Mouse (Mus musculus) neural tube, embryonic 12.5 days (tissue): Measurements from ENCODE around the gene Zfp800. TPM values are rescaled to one million over a fixed set of nuclear protein-coding genes. Genes with fewer than 3 reads are reported as not detected.

Experiments used
- ATAC-seq: fragments of 200-750 bp; cut with Nextera tagmentation; 2 replicates; pipeline ENCODE4 v1.8.0; 2017; ENCODE audit warnings: low read depth, mild to moderate bottlenecking, moderate TSS enrichment, moderate library complexity; ENCODE audit not compliant: low FRiP score
- H3K27ac ChIP-seq: fragments of 300-500 bp; sonication (generic); 2 replicates; pipeline ENCODE4 v1.5.1; 2016
- H3K27me3 ChIP-seq: fragments of 300-500 bp; sonication (generic); replicated peaks from 2 replicates; pipeline ENCODE4 v1.6.1; 2016; ENCODE audit warnings: mild to moderate bottlenecking
- H3K36me3 ChIP-seq: fragments of 300-500 bp; sonication (generic); 2 replicates; pipeline ENCODE4 v1.6.1; 2016; ENCODE audit warnings: mild to moderate bottlenecking
- H3K4me1 ChIP-seq: fragments of 300-500 bp; sonication (generic); 2 replicates; pipeline ENCODE4 v1.6.1; 2016
- H3K4me2 ChIP-seq: fragments of 300-500 bp; sonication (generic); replicated peaks from 2 replicates; pipeline ENCODE4 v1.6.1; 2016; ENCODE audit warnings: mild to moderate bottlenecking
- H3K4me3 ChIP-seq: fragments of 300-500 bp; sonication (generic); 2 replicates; pipeline ENCODE4 v1.5.1; 2016
- H3K9ac ChIP-seq: fragments of 300-500 bp; sonication (generic); 2 replicates; pipeline ENCODE4 v1.6.1; 2016; ENCODE audit warnings: mild to moderate bottlenecking
- H3K9me3 ChIP-seq: fragments of 300-500 bp; sonication (generic); 2 replicates; pipeline ENCODE4 v1.6.1; 2016; ENCODE audit warnings: mild to moderate bottlenecking
- WGBS: fragments of 180-500 bp; shearing (Covaris S2); methylation state at CpG from one replicate; pipeline ENCODE4 v1.1.7; 2016; 5-methylcytosine and 5-hydroxymethylcytosine counted together
- polyA plus RNA-seq: library from polyadenylated mRNA; unstranded; fragments of >200 nt; fragmentation: Nextera tagmentation; extraction: Ambion mirVana; gene quantifications from 2 replicates; pipeline ENCODE4 v1.2.1, GENCODE M21; 2016

The Zfp800 gene
- polyA plus RNA-seq: 22.0 and 27.1 TPM in 2 replicates

DNA sequence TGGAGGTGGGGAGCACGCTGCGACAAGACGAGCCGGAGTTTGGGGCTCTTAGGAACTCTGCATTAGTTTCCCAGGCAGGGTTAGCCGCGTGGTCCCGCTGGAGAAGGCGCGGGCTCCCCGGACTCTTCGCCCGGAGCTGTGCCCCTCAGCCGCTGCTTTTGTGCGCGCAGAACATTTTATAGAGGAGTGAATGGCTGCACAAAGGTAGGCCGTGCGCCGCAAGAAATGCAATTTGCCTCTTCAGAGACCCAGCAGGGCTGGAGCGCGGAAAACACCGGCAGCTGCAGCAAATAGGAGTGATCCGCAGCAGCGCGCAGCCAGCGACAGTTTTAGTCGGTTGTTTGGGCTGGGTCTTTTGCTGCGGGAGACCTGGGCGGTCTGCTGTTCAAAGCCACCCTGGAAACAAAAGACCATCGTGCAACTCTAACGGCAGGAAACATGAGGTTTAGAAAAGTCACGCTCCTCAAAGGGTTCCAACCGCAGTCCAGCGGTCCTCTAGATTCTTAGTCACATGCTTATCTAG is at the start of gene Zfp800:
Zfp800 (minus strand) TSS at position 325 of the 523 bp plus-strand sequence.
- 1% methylated on average over 33 of the region's 33 CpGs for WGBS
- Histone ChIP-seq H3K9me3 (0 out of 2 replicates have a peak, but pooled peaks cover 4% of the 10 kb centered on the region), H3K9ac (peak within 1 kb of the TSS; percentile 51), H3K36me3 (no peaks in the 10 kb centered on the region), H3K4me2 (peak within 1 kb of the TSS; percentile 64), H3K4me3 (peak within 1 kb of the TSS; percentile 44), H3K27me3 (peaks cover 2% of the 10 kb centered on the region; the same call in 1 of the 2 replicates), H3K27ac (no peak within 1 kb of the TSS), H3K4me1 (no peaks in the 10 kb centered on the region; the same call in 1 of the 2 replicates)
- peak; percentile 46 for ATAC-seq

DNA sequence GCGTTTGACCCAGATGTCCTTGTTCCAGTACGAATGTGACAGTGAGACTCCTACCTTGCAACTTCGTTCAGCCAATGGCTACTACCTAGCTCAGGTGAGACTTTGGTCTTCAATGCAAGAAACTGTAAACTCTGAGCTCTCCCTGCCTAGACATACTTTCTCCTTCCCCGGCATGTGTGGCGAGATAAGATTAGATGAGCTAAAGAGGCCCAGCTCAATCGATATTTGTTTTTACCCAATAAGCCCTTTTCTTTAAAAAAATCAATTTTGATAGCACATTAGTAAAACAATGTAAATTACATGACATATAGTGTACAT is 33.7 kb upstream of the Zfp800 start:
- ATAC-seq: no peak
- 83% methylated on average over 6 of the region's 6 CpGs for WGBS
- Histone ChIP-seq H3K9ac (no peak overlapping the region), H3K27me3 (no peaks in the 10 kb centered on the region), H3K9me3 (no peaks in the 10 kb centered on the region), H3K27ac (no peak overlapping the region), H3K36me3 (peaks cover 6% of the 10 kb centered on the region; the same call in 1 of the 2 replicates), H3K4me2 (no peak overlapping the region), H3K4me3 (no peak overlapping the region), H3K4me1 (no peaks in the 10 kb centered on the region)

DNA sequence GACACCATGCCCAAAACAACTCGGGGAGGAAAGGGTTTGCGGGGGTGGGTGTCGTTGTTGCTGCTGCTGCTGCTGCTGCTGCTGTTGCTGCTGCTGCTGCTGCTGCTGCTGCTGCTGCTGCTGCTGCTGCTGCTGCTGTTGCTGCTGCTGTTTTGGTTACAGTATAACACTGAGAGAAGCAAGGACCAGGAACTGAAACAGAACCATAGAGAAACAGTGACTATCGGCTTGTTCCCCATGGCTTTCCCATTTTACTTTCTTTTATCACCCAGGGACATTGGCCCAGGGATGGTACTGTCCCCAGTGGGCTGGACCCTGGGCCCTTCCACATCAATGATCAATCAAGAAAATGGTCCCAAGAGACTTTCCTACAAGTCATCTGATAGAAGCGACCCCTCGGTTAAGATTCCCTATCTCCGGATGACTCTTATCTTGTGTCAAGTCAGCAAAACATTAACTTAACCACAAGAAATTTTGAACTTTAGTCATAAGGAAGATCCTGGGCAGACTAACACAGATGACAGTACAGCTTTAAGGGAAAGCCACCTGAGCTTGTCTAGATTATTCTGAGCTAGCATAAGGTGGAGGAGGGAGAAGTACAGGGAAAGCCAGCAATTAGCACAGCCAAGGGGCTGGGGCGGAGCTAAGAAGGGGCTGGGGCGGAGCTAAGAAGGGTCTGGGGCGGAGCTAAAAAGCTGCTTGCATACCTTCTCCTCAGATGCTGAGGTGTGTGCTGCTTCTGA is 33.2 kb upstream of the Zfp800 start:
- H3K27ac ChIP-seq: no peak overlapping the region
- no peaks in the 10 kb centered on the region for H3K9me3 ChIP-seq
- H3K4me1 ChIP-seq: no peaks in the 10 kb centered on the region
- no peaks in the 10 kb centered on the region for H3K27me3 ChIP-seq
- 84% methylated on average over 10 of the region's 10 CpGs for WGBS
- no peak overlapping the region for H3K4me2 ChIP-seq
- no peak for ATAC-seq
- H3K4me3 ChIP-seq: no peak overlapping the region
- no peak overlapping the region for H3K9ac ChIP-seq
- H3K36me3 ChIP-seq: peaks cover 10% of the 10 kb centered on the region

DNA sequence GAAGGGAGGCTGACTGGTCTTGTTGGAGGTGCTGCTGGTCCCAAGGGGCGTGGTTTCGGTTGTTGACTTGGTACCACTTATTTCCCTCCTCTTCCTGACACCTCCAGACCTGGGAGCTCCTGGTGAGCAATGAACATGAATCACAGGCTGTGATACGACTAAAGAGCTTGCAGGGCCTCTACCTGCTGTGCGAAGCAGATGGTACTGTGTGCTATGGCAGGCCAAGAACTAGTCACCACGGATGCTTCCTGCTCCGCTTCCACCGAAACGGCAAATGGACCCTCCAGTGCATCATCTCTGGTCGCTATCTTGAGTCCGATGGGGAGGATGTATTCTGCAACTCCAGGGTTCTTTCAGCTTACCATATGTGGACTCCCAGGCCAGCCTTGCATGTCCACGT is 32.1 kb upstream of the Zfp800 start:
- WGBS: 89% methylated on average over 11 of the region's 11 CpGs
- Histone ChIP-seq H3K36me3 (peaks cover 19% of the 10 kb centered on the region), H3K4me1 (peaks cover 6% of the 10 kb centered on the region), H3K4me3 (no peak overlapping the region), H3K27me3 (no peaks in the 10 kb centered on the region), H3K9ac (no peak overlapping the region), H3K9me3 (no peaks in the 10 kb centered on the region), H3K4me2 (no peak overlapping the region), H3K27ac (no peak overlapping the region)
- no peak for ATAC-seq

DNA sequence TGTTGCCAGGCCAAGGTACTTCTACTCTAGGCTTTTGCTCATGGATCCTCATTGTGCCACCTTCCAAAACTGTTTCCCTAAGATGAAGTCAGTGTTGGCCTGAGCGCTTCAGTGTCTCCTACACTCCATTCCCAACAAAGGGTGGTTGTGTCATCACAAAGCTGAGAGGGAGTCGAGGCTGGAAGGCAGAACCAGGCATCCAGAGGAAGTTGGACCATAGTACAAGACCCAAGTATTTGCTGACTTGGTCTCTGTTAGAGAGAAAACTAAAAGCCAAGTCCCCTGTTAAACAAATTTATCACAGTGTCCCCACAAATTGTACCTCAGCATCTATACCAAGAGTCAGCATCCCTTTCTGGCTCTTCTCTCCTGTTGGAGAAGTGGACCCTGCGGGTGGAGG is 30.5 kb upstream of the Zfp800 start, which contains the start of gene Gcc1:
Gcc1 (minus strand) TSS at position 101 of the 400 bp plus-strand sequence.
- H3K4me3 ChIP-seq: no peak within 1 kb of the TSS
- no peak within 1 kb of the TSS for H3K27ac ChIP-seq
- peaks cover 21% of the 10 kb centered on the region for H3K36me3 ChIP-seq
- WGBS: 84% methylated on average over 3 of the region's 3 CpGs
- no peaks in the 10 kb centered on the region for H3K27me3 ChIP-seq
- no peak for ATAC-seq
- H3K4me2 ChIP-seq: no peak within 1 kb of the TSS
- H3K9ac ChIP-seq: no peak within 1 kb of the TSS
- no peaks in the 10 kb centered on the region for H3K9me3 ChIP-seq
- peaks cover 15% of the 10 kb centered on the region for H3K4me1 ChIP-seq

DNA sequence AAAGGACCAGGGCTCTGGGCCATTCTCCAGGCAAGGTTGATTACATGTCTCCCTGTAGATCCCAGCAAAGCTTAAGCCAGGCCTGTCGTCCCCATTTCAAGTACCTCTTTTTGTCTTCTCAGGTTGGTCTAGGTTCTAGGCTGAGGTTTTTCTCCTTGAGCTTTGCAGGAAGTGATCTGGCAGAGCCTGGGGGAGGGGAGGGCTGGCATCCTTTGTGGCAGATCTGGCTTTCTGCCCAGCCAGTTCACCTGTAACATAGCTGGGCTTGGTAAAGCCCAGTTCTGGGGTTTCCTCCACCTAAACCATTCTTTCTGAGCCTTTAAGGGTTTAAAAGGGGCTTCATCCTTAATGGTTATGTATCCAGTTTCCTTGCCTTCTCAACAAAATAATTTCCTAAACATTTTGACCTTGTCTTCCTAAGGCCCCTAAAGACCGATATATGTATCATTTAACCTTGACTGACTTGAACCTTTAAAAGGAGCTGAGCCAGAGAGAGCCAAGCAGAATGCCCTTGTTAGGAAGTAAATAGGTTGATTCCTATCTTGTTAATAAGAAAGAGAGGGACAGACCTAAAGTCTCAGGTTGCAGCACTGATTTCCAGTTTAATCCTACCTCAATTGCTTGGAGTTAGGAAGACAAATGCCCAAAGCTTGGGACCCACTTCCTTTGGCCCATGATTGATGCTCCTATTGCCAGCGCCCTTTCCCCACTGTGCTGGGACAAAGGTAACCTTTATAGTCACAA is 29.5 kb upstream of the Zfp800 start, which contains the start of gene Fscn3:
Fscn3 (plus strand) TSS at position 694 of the 744 bp plus-strand sequence.
- 74% methylated on average over 3 of the region's 3 CpGs for WGBS
- Histone ChIP-seq H3K27ac (no peak within 1 kb of the TSS), H3K4me3 (no peak within 1 kb of the TSS), H3K9ac (no peak within 1 kb of the TSS), H3K36me3 (peaks cover 21% of the 10 kb centered on the region), H3K4me2 (no peak within 1 kb of the TSS), H3K4me1 (peaks cover 15% of the 10 kb centered on the region), H3K27me3 (no peaks in the 10 kb centered on the region), H3K9me3 (no peaks in the 10 kb centered on the region)
- ATAC-seq: no peak

DNA sequence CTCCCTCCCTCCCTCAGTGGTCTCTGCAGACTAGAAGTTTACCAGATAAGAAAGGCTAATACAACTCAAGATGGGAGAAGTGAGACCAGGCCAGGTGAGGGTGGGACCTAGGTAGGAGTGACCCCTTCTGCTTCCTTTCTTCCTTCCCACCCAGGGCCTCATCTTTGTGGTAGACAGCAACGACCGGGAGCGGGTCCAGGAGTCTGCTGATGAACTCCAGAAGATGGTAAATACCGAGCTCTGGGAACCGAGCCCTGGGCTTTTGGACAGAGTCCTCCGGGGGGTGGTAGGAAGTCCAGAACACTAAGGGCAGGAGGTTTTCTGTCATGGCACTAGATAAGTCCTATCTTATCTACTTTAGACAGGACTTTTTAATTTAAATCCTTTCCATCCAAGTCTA is 27.2 kb upstream of the Zfp800 start:
- H3K9ac ChIP-seq: no peak overlapping the region

DNA sequence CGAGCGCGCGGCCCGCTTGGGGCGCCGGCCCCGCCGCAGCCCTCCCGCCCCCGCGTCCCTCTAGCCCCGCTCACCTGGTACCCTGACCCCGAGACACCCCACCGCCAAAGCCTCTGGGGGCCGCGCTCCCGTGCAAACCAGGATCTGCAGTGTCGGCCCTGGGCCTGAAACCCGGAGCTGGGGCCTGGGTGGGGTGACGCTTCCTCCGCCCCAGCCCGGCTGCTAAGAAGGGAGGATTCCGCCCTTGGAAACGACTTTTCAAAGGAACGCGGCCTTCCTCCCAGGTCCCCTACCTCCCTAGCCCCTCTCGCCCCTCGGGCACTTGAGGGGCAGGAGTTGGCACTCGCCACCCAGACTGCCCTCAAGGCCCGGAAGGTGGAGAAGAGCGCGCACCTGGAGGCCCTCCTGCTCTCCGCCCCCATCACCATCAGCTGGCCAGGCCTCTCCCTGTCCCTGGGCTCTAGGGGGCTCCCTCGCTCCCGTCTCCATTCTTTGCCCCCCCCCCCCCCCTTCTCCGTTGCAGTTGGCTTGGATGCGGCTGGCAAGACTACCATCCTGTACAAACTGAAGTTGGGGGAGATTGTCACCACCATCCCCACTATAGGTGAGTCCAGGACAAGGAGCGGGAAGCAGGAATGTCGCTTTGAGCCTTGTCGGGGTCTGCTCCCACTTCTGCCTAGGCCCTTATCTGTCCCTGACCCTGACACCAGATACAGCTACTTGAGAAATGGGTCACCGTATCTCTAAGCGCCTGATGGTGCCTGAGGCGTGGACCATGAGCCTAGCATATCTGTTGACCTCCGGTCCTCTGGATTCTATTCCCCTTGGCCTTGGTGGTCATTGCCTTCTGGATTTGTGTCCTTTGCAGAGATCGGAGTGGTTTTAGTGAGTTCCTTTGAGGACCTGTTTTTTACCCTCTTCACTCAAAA is 26.2 kb upstream of the Zfp800 start:
- Histone ChIP-seq H3K4me2 (peak overlapping the region; percentile 79), H3K9me3 (no peaks in the 10 kb centered on the region), H3K27ac (peak overlapping the region; percentile 34; the same call in 1 of the 2 replicates), H3K36me3 (peaks cover 23% of the 10 kb centered on the region), H3K27me3 (no peaks in the 10 kb centered on the region), H3K4me1 (peaks cover 36% of the 10 kb centered on the region), H3K4me3 (peak overlapping the region; percentile 92), H3K9ac (peak overlapping the region; percentile 93)
- 10% methylated on average over 46 of the region's 46 CpGs for WGBS
- ATAC-seq: peak; percentile 55

More for the DNA sequence above, 27.2 kb upstream of the Zfp800 start:
- no peak overlapping the region for H3K4me3 ChIP-seq
- peaks cover 30% of the 10 kb centered on the region for H3K4me1 ChIP-seq
- H3K27ac ChIP-seq: no peak overlapping the region
- 96% methylated on average over 6 of the region's 6 CpGs for WGBS
- peak overlapping the region; percentile 79 for H3K4me2 ChIP-seq
- peaks cover 21% of the 10 kb centered on the region for H3K36me3 ChIP-seq
- no peaks in the 10 kb centered on the region for H3K27me3 ChIP-seq
- ATAC-seq: no peak
- no peaks in the 10 kb centered on the region for H3K9me3 ChIP-seq

DNA sequence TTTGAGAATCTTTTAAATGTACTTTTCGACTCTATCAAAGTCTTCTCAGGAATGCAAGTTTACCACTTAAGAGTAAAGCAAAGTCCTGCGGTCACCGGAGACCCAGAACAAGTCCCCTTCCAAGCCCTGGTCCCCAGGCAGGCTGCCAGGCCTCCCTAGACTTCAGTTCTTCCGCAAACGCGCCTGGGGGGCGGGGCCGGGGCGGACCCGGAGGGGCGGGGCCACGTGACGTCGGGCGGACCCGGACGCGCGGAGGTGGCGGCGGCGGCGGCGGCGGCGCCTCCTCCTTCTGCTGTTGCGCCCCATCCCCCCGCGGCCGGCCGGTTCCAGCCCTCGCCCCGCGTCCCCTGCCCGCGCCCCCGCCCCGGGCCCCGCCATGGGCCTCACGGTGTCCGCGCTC is 25.5 kb upstream of the Zfp800 start, which contains the start of gene Arf5:
Arf5 (plus strand) TSS at position 248 of the 400 bp plus-strand sequence.
- no peaks in the 10 kb centered on the region for H3K27me3 ChIP-seq
- peak; percentile 82 for ATAC-seq
- peak within 1 kb of the TSS; percentile 34; the same call in 1 of the 2 replicates for H3K27ac ChIP-seq
- 1% methylated on average over 37 of the region's 42 CpGs for WGBS
- H3K4me1 ChIP-seq: peaks cover 36% of the 10 kb centered on the region
- H3K36me3 ChIP-seq: peaks cover 30% of the 10 kb centered on the region
- peak within 1 kb of the TSS; percentile 79 for H3K4me2 ChIP-seq
- H3K4me3 ChIP-seq: peak within 1 kb of the TSS; percentile 92
- H3K9me3 ChIP-seq: no peaks in the 10 kb centered on the region
- peak within 1 kb of the TSS; percentile 93 for H3K9ac ChIP-seq

DNA sequence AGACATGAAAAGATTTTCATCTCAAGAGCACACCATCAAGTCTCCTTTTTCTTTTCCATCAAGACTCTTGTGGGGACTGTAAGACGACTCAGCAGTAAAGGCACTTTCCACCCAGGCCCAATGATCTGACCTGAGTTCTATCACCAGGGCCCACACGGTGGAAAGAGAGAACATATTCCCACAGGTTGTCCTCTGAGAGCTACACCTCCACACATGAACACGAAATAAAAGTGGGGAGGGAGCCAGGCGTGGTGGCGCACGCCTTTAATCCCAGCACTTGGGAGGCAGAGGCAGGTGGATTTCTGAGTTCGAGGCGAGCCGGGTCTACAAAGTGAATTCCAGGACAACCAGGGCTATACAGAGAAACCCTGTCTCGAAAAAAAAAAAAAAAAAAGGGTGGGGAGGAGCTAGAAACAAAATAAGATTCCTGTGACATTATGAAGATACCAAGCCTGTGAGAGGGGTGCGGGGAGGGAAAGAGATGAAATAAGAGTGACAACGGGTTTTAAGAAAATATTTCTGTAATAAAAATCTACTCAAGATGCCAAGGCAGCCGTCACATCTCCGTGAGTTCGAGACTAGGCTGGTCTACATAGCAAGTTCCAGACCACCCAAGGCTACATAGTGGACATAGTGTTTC is 25.0 kb upstream of the Zfp800 start:
- WGBS: 72% methylated on average over 15 of the region's 15 CpGs
- ATAC-seq: peak; percentile 8
- Histone ChIP-seq H3K9me3 (no peaks in the 10 kb centered on the region), H3K36me3 (peaks cover 35% of the 10 kb centered on the region), H3K27me3 (no peaks in the 10 kb centered on the region), H3K9ac (no peak overlapping the region), H3K4me3 (no peak overlapping the region), H3K27ac (no peak overlapping the region), H3K4me2 (peak overlapping the region; percentile 79), H3K4me1 (peaks cover 36% of the 10 kb centered on the region)

DNA sequence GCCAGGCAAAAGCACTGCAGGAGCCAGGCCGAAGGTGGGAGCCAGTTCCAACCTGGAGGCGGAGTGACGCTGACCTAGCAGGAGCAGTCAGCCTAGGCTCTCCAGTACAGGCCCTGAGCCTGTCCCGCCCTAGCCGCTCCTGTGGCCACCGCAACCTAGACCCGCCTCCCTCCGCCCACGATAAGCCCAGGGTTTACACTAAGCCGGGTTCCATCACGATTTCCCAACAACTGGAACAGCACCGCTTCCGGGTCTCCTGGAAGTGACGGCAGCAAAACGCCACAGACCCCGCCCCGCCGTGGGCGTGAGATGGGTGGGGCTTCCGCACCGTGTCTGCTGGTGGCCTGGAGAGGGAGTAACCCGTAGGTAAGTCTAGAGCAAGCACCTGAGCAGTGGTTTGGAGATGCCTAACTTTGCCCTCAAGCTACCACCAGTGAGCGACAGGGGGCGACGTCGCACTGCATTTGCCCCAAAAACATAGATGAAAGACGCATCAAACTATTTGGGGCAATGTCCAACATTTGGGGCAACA is 23.7 kb upstream of the Zfp800 start:
- Histone ChIP-seq H3K4me2 (peak overlapping the region; percentile 91), H3K27me3 (no peaks in the 10 kb centered on the region), H3K9ac (peak overlapping the region; percentile 85), H3K4me3 (peak overlapping the region; percentile 84), H3K27ac (no peak overlapping the region), H3K36me3 (peaks cover 39% of the 10 kb centered on the region), H3K9me3 (no peaks in the 10 kb centered on the region), H3K4me1 (peaks cover 36% of the 10 kb centered on the region)
- WGBS: under 1% methylated on average over 27 of the region's 27 CpGs
- ATAC-seq: peak; percentile 76
